Mouse (Mus musculus) midbrain, embryonic 10.5 days (tissue): Measurements from ENCODE around the gene Ccdc9. TPM values are rescaled to one million over a fixed set of nuclear protein-coding genes. Genes with fewer than 3 reads are reported as not detected.
"Not testable (repeated sequence)": the region's sequence is repeated elsewhere in the genome, so short reads cannot be mapped to it uniquely, and the experiment has no call there.

Experiments
- DNase-seq: peaks from one replicate; pipeline ENCODE4 v3.0.0-alpha.2; 2017; ENCODE audit warnings: low spot score
- H3K27ac ChIP-seq: fragments of 300-500 bp; sonication (generic); replicated peaks from 2 replicates; pipeline ENCODE4 v1.5.1; 2016; ENCODE audit warnings: mild to moderate bottlenecking
- H3K27me3 ChIP-seq: fragments of 300-500 bp; sonication (generic); 2 replicates; pipeline ENCODE4 v1.6.1; 2016; ENCODE audit warnings: low read depth, mild to moderate bottlenecking; ENCODE audit not compliant: poor library complexity, severe bottlenecking
- H3K36me3 ChIP-seq: fragments of 300-500 bp; sonication (generic); 2 replicates; pipeline ENCODE4 v1.6.1; 2016; ENCODE audit warnings: mild to moderate bottlenecking, moderate library complexity
- H3K4me1 ChIP-seq: fragments of 300-500 bp; sonication (generic); 2 replicates; pipeline ENCODE4 v1.6.1; 2016
- H3K4me3 ChIP-seq: fragments of 300-500 bp; sonication (generic); 2 replicates; pipeline ENCODE4 v1.5.1; 2016; ENCODE audit warnings: mild to moderate bottlenecking, moderate library complexity
- H3K9me3 ChIP-seq: fragments of 300-500 bp; sonication (generic); replicated peaks from 2 replicates; pipeline ENCODE4 v1.6.1; 2016; ENCODE audit warnings: mild to moderate bottlenecking
- WGBS: fragments of 180-500 bp; shearing (Covaris S2); methylation state at CpG from one replicate; pipeline ENCODE4 v1.1.7; 2016; 5-methylcytosine and 5-hydroxymethylcytosine counted together
- polyA plus RNA-seq: library from polyadenylated mRNA; unstranded; fragments of >200 nt; fragmentation: Nextera tagmentation; extraction: Ambion mirVana; gene quantifications from 2 replicates; pipeline ENCODE4 v1.2.1, GENCODE M21; 2016

Gene Ccdc9
- polyA plus RNA-seq, 1 experiment from 2014 or later, result 24.6 TPM

DNA sequence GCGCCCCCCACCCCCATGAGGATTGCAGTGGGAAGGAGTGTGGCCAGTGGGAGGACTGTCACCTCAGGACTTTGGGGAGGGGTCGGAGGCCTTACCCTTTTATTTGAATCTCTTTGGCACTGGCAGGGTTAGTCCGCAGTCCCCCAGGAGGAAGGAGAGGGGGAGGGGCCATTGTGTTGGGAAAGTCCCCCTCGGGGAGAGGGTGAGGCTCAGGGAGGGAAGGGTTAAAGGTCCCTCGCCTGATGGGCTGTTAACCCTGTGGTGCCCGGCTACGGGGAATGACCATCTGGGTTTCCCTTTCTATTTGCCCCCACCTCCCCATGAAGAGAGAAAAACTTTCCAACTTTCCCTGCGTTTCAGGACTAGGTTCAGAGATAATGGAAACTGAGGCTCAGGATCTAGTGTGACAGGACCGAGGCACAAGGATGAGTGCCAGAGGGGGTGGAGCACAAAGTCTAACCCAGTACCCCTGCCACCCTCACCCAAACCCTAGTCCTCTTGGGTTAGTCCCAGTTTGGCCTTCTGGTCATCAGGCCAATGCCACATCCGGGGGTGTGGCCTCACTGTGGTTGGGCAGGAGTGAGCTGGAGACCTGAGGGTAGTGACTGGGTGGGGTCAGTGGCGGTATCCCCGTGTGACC, 26.2 kb upstream of the Ccdc9 start:
- peaks cover 14% of the 10 kb centered on the region for H3K36me3 ChIP-seq
- H3K9me3 ChIP-seq, result peaks cover 5% of the 10 kb centered on the region; the same call in 1 of the 2 replicates
- WGBS, result 0% methylated on average over 12 of the region's 12 CpGs
- H3K4me1 ChIP-seq, result peaks cover 69% of the 10 kb centered on the region
- peak overlapping the region; percentile 95 for H3K4me3 ChIP-seq
- peak; percentile 91 for DNase-seq
- peaks cover 12% of the 10 kb centered on the region; the same call in 1 of the 2 replicates for H3K27me3 ChIP-seq
- peak overlapping the region; percentile 99 for H3K27ac ChIP-seq

DNA sequence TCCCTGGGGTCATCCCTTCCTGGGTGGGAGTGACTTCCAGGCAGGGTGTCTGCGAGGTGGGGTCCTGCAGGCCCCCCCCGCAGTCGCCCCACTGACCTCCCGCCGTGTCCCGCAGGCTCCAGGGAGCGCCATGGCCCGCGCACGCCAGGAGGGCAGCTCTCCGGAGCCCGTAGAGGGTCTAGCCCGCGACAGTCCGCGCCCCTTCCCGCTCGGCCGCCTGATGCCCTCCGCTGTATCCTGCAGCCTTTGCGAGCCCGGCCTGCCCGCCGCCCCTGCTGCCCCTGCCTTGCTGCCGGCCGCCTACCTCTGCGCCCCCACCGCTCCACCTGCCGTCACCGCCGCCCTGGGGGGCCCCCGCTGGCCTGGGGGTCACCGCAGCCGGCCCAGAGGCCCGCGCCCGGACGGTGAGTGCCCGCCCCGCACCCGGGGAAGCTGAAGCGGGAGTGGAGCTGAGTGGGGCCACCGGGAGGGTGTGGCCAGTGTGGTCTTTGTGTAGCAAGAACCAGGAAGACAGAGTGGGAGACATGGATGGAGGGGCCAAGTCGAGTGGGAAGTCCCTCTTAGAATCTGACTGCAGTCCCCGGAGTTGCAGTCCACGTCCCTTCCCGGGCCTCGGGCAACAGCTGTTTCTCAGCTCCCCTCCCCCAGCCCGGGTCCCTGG, 25.5 kb upstream of the Ccdc9 start:
- Histone ChIP-seq H3K4me1 (peaks cover 69% of the 10 kb centered on the region), H3K27me3 (peaks cover 12% of the 10 kb centered on the region; the same call in 1 of the 2 replicates), H3K4me3 (peak overlapping the region; percentile 95), H3K27ac (peak overlapping the region; percentile 99), H3K9me3 (peaks cover 5% of the 10 kb centered on the region; the same call in 1 of the 2 replicates), H3K36me3 (peaks cover 8% of the 10 kb centered on the region)
- DNase-seq, result no peak
- under 1% methylated on average over 49 of the region's 49 CpGs for WGBS

DNA sequence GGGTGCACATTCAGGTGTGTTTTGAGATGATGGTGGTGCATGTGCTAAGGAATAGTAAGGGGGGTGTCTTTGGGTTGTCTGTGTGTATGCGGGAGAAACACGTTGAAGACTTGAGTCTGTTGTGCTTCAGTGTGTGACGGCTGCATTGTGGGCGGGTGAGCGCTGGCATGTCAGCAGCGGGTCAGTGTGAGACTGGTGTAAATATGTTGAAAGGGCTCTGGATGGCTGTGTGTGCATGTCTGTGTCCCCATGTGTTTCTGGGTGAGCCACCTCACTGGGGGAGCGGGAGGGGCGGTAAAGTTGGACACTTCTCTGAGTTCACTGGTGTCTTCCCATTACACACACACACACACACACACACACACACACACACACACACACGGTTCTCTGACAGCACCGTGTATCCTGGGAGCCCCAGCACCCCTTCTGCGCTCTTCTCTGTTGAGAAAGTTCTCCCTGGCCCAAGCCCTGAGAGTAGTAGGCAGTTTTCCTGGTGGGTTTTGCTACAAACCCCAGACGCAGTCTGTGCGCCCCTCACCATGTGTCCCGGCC, 24.9 kb upstream of the Ccdc9 start:
- peak overlapping the region; percentile 99 for H3K27ac ChIP-seq
- peak; percentile 46 for DNase-seq
- peaks cover 69% of the 10 kb centered on the region for H3K4me1 ChIP-seq

DNA sequence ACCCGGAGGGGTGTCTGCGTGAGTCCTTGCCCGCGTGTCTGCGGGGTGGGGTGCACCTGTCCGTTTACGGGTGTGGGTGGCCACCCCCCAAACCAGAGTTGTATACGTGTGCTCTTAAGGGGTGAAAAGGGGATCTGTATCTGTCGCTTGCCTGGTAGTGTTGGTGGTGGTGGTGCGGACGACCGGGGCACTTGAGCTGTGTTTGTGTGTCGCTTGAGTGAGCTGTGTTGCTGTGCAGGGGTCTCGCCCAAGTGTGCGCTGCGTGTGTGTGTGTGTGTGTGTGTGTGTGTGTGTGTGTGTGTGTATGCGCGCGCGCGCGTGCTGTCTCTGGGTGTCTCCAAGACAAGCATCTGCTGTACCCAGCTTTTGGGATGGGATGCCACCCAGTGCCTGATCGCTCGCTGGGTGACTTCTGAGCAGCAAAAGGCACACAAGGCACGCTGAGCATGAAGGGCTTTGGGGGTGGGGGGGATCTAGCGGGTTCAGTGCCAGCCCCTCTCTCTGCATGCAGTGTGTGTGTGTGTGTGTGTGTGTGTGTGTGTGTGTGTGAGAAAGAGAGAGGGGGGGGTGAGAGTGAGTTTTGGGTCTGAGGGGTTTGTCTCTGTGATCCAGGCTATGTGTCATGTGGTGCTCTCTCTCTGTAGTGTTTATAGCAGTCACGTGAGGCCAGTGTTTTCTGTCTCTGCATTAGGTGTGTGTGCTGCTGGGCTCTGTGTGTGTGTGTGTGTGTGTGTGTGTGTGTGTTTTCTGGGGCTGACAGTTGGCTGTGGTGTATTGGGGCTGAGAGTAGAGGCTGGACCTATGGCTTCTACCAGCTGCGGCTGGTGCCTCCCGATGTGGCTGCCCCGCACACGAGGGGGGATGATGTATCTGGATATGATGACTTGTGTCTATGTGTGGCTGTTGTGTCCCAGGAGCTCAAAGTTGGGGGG, 24.2 kb upstream of the Ccdc9 start:
- H3K27ac ChIP-seq, result peak overlapping the region; percentile 99
- peak; percentile 44 for DNase-seq
- H3K4me3 ChIP-seq, result peak overlapping the region; percentile 95
- peaks cover 12% of the 10 kb centered on the region; the same call in 1 of the 2 replicates for H3K27me3 ChIP-seq
- under 1% methylated on average over 31 of the region's 31 CpGs for WGBS
- H3K4me1 ChIP-seq, result peaks cover 69% of the 10 kb centered on the region
- H3K9me3 ChIP-seq, result peaks cover 5% of the 10 kb centered on the region; the same call in 1 of the 2 replicates
- no peaks in the 10 kb centered on the region for H3K36me3 ChIP-seq

More for the DNA sequence above, 24.9 kb upstream of the Ccdc9 start:
- under 1% methylated on average over 14 of the region's 14 CpGs for WGBS
- Histone ChIP-seq H3K4me3 (peak overlapping the region; percentile 95), H3K36me3 (peaks cover 2% of the 10 kb centered on the region; the same call in 1 of the 2 replicates), H3K27me3 (peaks cover 12% of the 10 kb centered on the region; the same call in 1 of the 2 replicates), H3K9me3 (peaks cover 5% of the 10 kb centered on the region; the same call in 1 of the 2 replicates)

DNA sequence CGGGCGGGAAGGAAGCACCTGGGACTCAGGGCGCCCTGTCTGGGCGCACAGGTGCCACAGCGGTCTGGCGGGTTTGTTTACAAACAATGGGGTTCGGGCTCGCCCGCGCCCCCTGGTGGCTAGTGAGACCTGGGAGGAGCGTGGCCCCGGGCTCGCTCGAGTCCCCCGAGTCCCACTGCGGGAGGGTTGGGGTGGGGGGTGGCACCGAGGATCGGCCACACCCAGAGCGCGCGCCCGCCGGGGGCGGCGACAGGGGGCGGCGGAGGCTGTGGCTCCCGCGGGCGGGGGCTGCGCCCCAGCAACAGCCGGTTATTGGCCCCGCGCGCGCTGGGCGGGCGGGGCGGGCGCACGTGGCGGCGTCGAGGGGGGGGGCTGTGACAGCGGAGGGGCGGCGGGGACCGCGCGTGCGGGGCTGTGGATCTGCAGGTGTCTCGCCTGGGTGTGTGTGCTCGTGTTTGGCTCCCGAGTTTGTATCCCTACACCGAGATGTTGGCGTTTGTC, 23.5 kb upstream of the Ccdc9 start:
- under 1% methylated on average over 49 of the region's 56 CpGs for WGBS
- H3K4me1 ChIP-seq, result peaks cover 65% of the 10 kb centered on the region

DNA sequence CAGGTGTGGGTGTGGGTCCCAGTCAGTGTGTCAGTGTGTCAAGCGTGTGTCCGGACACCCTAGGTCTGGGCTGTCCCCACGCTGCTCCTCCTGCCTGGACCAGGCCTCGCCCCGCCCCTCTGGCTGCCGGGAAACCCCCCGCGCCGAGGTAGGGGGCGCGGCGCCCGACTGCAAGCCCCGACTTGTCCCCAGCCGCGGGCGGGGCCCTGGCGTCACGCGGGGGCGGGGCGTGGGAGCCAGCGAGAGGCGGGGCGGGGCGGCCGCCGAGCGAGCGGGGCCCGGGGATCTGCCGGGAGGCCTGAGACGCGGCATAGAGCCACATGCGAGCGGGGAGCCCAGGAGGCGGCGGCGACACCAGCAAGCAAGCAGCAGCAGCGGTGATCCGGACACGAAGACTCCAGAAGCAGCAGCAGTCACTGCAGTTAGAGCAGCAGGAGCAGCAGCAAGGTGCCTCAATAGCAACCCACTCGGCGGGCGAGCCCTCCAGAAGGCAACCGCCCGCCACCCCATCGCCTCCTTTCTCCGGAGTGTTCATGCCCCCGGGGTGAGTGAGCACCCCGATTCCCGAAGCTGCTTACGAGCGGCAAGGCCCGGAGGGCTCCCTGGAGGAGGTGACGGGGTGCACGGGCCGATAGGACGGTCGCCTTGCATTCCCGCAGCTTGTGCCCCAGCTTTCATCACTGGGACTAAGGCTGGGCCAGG, 22.9 kb upstream of the Ccdc9 start:
- no peaks in the 10 kb centered on the region for H3K36me3 ChIP-seq
- WGBS, result 1% methylated on average over 61 of the region's 61 CpGs
- DNase-seq, result peak; percentile 77
- peaks cover 12% of the 10 kb centered on the region; the same call in 1 of the 2 replicates for H3K27me3 ChIP-seq
- H3K4me1 ChIP-seq, result peaks cover 62% of the 10 kb centered on the region
- peak overlapping the region; percentile 95 for H3K4me3 ChIP-seq
- H3K27ac ChIP-seq, result peak overlapping the region; percentile 79
- H3K9me3 ChIP-seq, result peaks cover 5% of the 10 kb centered on the region; the same call in 1 of the 2 replicates

More for the DNA sequence above, 23.5 kb upstream of the Ccdc9 start:
- no peaks in the 10 kb centered on the region for H3K36me3 ChIP-seq
- H3K27ac ChIP-seq, result peak overlapping the region; percentile 79
- H3K4me3 ChIP-seq, result peak overlapping the region; percentile 95
- DNase-seq, result peak; percentile 80
- peaks cover 12% of the 10 kb centered on the region; the same call in 1 of the 2 replicates for H3K27me3 ChIP-seq
- peaks cover 5% of the 10 kb centered on the region; the same call in 1 of the 2 replicates for H3K9me3 ChIP-seq

DNA sequence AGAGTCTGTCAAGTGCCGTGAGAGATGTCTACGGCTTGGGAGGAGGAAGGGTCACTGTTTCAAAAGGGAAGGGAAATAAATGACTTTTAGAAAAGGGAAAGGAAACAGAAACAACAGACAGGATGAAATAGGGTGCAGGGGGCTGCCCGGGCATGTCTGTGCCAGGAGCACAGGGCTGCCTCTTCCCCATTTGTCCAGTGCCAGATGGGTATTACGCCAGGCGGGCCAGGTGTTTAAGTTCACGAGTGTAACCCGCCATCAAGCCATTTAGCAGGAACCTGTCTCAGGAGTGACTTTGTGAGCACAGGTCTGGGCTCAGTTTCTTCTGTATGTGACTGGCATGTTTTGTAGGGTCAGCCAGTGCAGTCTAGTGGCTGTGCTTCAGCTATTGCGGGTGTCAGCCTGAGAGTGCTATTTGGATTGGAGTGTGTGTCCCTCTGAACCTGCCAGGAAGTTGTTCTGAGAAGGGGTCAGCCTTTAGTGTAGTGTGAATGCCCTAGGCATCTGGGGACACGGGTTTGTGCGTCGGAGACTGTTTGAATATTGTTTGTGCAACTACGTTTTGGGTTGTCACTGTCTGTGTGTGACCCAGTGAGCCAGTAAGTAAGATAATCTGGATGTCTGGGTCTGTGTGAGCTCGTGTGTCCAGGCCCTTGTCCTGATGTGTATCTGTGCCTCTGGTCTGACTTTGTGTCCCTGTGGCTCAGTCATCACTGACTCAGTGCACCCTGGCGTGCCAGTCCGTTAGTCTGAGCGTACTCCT, 22.1 kb upstream of the Ccdc9 start:
- no peak for DNase-seq
- H3K36me3 ChIP-seq, result no peaks in the 10 kb centered on the region
- peaks cover 54% of the 10 kb centered on the region for H3K4me1 ChIP-seq
- peaks cover 12% of the 10 kb centered on the region; the same call in 1 of the 2 replicates for H3K27me3 ChIP-seq
- peaks cover 5% of the 10 kb centered on the region; the same call in 1 of the 2 replicates for H3K9me3 ChIP-seq
- H3K27ac ChIP-seq, result peak overlapping the region; percentile 79
- peak overlapping the region; percentile 95 for H3K4me3 ChIP-seq
- 50% methylated on average over 16 of the region's 16 CpGs for WGBS

DNA sequence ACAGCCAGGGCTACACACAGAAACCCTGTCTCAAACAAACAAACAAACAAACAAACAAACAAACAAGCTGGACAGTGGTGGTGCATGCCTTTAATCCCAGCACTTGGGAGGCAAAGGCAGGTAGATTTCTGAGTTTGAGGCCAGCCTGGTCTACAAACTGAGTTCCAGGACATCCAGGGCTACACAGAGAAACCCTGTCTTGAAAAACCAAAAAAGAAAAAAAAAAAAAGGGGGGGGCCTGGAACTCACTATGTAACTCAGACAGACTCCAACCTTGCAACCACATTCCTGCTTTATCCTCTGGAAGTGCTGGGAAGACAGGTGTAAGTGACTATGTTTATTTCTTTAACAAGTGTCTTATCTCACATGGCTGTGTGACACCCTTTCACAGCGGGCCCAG, 21.5 kb upstream of the Ccdc9 start, which contains the start of gene Bbc3:
Bbc3 (plus strand) TSS at position 301 of the 400 bp plus-strand sequence.
- peak within 1 kb of the TSS; percentile 79 for H3K27ac ChIP-seq
- 67% methylated on average over 1 of the region's 1 CpGs for WGBS
- peaks cover 48% of the 10 kb centered on the region for H3K4me1 ChIP-seq

DNA sequence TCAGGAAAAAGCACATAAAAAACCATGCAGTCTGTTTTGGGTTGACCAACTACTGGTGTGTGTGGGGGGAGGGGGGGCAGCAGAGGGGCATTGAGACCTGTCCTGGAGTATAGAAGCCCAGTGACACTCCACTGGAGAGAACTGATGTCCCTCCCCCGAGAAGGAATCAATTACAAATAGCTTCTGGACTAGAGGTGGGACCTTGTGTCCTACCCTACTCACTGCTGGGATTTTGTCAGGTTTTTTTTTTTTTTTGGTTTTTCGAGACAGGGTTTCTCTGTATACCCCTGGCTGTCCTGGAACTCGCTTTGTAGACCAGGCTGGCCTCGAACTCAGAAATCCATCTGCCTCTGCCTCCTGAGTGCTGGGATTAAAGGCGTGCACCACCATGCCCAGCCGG, 20.5 kb upstream of the Ccdc9 start:
- not testable (repeated sequence) for H3K4me3 ChIP-seq, H3K27ac ChIP-seq, H3K9me3 ChIP-seq, H3K36me3 ChIP-seq, DNase-seq
- H3K4me1 ChIP-seq, result peaks cover 38% of the 10 kb centered on the region
- 82% methylated on average over 6 of the region's 6 CpGs for WGBS
- peaks cover 12% of the 10 kb centered on the region; the same call in 1 of the 2 replicates for H3K27me3 ChIP-seq

More for the DNA sequence above, 21.5 kb upstream of the Ccdc9 start, which contains the start of gene Bbc3:
- Histone ChIP-seq H3K27me3 (peaks cover 12% of the 10 kb centered on the region; the same call in 1 of the 2 replicates), H3K4me3 (peak within 1 kb of the TSS; percentile 95)
- not testable (repeated sequence) for H3K36me3 ChIP-seq, DNase-seq, H3K9me3 ChIP-seq

DNA sequence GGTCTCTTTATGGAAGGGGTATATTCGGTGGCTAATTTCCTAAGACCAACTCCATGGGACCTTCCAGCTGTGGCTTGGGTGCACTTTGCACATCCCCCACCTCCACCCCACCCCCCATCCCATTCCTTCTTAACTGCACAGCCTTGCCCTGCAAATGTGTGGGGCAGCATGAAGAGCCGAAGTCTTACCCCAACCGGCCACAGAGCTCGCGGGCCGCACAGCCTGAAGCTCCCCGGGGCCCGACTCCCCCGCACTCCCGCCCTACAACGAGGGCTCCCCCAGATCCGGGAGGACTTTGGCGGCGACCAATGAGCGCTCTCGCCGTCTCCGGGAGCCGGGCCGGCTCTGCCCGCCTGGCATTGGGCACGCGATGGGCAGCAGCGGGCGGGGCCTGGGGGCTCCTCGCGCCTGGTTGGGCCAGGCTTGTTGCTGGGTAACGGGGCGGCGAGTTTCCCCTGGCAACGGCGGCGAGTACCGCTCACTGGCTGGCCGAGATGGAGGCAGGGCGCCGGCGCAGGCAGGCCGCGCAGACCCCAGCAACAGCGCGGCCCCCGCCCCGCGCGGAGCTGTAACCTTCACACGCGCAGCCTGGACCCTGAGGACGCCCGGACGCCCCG, 12.9 kb upstream of the Ccdc9 start:
- H3K36me3 ChIP-seq, result no peaks in the 10 kb centered on the region
- peaks cover 18% of the 10 kb centered on the region for H3K27me3 ChIP-seq
- WGBS, result under 1% methylated on average over 52 of the region's 52 CpGs
- H3K9me3 ChIP-seq, result no peaks in the 10 kb centered on the region
- H3K27ac ChIP-seq, result peak overlapping the region; percentile 83
- DNase-seq, result peak; percentile 94
- H3K4me3 ChIP-seq, result peak overlapping the region; percentile 63
- H3K4me1 ChIP-seq, result peaks cover 48% of the 10 kb centered on the region
